Mouse (Mus musculus) heart, postnatal 14 days (tissue): Measurements from ENCODE around the gene Spdye4c. TPM values are rescaled to one million over a fixed set of nuclear protein-coding genes. Genes with fewer than 3 reads are reported as not detected.
A peak's percentile ranks its signal among the peaks of the same experiment; 100 is the strongest.

Experiments
- DNase-seq, 2 experiments: peaks; one replicate each; pipeline ENCODE4 v3.0.0; 2021 to 2022
- intact Hi-C: fragments of 180-260 bp; cut with DNase I; formaldehyde crosslinking; loops from one replicate; pipeline ENCODE4 v1.15.1; 2025
- long read RNA-seq, 2 experiments: library from polyadenylated mRNA; stranded (forward); transcript quantifications; one replicate each; pipeline ENCODE4 v2.0.0; 2021
- total RNA-seq, 2 experiments: library from RNA; stranded (reverse); gene quantifications; 2 replicates each; pipeline ENCODE4 v1.2.3; 2021

Gene Spdye4c
- not detected for total RNA-seq
- long read RNA-seq, experiment 1 = 0 reads
- long read RNA-seq, experiment 2 = 0 reads

- no peak for DNase-seq
- intact Hi-C loops = no loop called here
Observed at GRCm38 (mm10) chr2:128590909-128591308, at the start of gene Spdye4c. Gene Spdye4c, plus strand, starts transcription at chr2:128591209.

DNA sequence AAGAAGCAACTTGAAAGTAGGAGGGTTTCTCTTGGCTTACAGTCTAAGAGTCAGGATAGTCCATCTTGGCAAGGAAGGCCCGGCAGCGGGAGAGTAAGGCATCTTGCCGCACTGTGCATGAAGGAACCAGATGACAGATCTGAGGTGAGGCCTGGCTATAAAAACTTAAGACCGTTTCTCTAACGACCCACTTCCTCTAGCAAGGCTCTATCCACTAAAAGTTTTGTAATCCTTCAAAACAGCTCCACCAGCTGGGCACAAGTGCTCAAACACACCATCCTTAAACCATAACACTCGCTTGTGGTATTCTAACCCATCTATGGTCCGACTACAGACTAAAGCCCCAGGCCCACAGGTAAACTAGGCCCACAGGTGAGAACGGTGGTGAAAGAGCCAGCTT is 47.5 kb upstream of the Spdye4c start:
- intact Hi-C loops = no loop called here
- DNase-seq = no peak

DNA sequence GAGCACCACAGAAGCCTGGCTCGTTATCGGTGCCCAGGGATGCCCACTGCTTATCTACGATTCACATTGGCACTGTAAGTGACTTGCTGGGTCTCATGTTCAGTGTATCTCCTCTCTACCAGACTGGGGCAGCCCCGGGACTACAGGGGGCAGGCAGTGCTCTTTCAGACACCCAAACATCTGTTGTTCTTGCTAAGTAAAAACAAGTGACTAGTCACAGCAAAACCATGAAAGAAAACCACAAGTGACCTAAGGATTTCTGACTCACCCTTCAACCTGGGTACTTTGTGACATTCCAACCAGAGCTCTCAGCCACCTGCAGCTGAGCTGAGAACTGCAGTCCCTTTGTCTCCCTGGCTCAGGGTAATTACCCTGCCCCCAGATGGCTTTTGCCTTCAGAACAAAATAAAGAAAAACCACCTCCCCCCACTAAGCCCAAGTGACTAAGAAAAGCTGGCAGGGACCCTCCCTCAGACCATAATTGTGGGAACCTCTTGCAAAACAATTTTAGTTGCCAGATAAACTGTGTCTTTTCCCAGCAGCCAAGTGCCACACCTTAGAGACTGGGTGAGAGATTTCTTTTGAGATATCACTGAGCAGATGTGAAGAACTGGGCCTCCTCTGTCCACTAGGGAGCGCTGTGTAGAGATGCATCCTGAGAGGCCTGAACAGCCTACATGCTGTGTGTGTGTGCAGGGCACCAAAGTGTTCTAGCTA is 46.4 kb upstream of the Spdye4c start:
- peak; percentile 13 to 29 for DNase-seq
- intact Hi-C loops = no loop called here

GRCm38 (mm10) chr2:128545447-128545846 is 45.6 kb upstream of the Spdye4c start:
- intact Hi-C loops = no loop called here
- DNase-seq = no peak

GRCm38 (mm10) chr2:128547079-128547478 is 43.9 kb upstream of the Spdye4c start:
- no peak for DNase-seq
- intact Hi-C loops = no loop called here

DNA sequence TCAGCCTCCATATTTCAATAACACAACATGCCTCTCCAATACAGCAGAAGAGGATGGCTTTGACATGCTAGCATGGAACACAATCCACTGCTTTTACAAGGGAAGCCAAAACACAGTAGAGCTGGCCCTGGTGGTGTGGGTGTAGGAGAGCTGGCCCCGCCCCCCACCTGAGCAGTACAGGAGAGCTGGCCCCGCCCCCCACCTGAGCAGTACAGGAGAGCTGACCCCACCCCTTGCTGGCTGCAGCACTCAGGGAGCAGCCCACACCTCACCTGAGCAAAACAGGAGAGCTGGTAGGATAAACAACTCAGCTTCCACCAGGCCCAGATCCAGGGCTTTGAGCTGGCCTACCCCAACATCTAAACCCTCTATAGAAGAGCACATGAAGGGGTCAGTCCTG is 42.7 kb upstream of the Spdye4c start:
- intact Hi-C loops = no loop called here
- DNase-seq = no peak

GRCm38 (mm10) chr2:128549561-128549960 is 41.4 kb upstream of the Spdye4c start:
- no peak for DNase-seq

GRCm38 (mm10) chr2:128549963-128550362 is 41.0 kb upstream of the Spdye4c start:
- intact Hi-C loops = no loop called here
- no peak for DNase-seq

More at GRCm38 (mm10) chr2:128549561-128549960, 41.4 kb upstream of the Spdye4c start:
- intact Hi-C loops = no loop called here

DNA sequence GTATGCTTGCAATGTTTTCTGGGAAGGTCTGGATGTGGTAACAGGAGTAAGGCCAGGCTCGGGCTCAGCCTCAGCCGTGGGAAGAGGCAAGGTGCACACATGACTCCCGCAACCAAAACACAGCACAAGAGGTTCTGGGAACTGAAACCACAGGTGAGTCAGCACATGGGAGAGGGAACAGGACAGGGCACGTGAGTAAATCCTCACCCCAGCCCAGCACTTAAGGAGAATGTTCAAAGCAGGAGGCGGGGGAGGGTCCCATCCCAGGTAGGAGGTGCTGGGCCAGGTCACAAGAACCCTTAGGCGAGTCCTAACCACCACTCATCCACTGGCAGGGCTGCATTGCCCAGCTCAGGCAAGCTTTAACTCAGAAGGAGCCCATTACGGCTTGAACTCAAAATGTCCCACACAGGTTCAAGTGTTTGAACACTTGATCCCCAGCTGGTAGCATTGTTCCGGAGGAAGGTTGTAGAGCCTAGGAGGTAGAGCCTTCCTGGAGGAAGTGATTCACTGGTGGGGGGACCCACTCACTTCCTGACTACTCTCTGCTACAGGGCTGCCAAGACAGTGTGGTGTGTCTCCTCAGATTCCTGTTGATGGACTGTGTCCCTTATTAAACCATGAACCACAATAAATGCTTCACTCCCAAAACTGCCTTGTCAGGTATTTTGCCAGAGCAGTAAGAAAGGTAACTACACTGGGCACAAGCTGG is 38.8 kb upstream of the Spdye4c start:
- no peak for DNase-seq
- intact Hi-C loops = no loop called here

DNA sequence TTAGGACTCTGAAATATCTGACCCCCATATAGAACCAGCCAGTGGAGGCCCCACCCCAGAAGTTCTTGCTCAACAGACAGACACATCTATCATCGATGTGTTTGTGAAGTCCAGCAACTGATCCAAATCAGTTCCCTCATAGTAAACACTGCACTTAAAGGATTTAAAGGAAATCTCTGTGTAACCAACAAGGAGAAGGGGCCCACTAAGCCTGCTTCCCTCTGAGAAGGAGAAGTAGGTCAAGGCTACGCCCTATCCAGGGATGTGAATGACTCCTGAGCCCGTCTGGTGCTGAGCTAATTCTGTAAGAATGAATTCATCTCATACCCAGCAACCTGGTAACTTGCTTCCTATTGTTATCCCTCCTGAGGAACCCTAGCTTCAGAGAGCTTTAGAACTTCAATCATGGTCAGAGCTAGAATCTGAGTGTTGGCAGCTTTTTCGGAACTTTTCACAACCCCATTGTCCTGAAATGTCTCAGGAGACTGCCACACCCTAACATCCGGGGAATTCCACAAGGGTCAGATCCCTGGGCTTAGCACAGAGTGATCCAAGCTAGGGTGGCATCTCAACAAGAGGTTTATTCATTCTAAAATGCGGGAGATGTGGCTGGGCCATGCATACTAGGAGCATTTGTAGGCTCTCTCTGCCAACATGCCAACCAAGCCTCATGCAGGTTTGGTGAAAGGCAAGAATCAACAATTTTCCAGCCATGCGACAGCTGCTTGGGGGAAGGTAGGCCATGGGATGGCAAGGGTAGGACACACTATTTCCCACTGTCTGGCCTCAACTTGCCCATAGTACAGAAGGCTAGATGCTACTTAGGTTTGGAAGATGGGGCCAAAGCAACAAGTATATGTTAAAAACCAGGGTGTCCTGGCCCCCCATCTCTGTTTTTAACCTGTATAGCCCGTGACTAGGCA is 38.0 kb upstream of the Spdye4c start:
- intact Hi-C loops = no loop called here
- no peak for DNase-seq

DNA sequence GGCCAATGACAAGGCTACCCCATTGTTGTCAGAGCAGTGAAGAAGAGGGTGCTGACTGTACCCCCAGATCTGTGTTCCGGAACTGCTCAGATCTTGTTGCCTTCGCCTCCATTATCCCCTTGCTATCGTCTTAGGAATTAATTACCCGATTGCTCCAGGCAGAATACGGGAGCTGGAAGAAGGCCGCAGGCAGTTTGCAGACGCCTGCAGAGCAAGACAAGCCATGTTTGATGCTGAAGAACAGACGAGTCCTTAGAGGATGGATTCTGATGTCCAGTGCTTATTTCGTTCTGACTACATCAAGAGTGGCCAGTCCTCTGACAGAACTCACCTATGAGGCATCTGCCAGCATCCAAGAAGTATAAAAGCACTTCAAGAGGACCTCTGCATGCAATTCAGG is 35.9 kb upstream of the Spdye4c start:
- DNase-seq = no peak
- intact Hi-C loops = no loop called here

DNA sequence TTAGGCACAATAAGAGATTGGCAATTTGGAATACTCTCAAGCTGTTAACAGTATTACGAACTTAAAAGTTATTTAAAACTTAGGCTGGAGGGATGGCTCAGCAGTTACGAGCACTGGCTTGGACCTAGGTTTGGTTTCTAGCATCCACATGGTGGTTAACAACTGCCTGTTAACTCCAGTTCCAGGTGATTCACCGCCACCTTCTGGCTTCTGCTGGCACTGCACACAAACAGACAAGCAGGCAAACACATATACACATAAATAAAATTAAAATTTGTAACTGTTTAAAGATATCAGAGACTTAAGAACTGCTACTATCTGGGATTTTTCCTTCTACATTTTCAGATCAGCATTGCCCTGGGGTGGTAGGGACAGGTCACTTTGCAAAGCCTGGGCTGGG is 26.8 kb upstream of the Spdye4c start:
- DNase-seq = no peak
- intact Hi-C loops = no loop called here

DNA sequence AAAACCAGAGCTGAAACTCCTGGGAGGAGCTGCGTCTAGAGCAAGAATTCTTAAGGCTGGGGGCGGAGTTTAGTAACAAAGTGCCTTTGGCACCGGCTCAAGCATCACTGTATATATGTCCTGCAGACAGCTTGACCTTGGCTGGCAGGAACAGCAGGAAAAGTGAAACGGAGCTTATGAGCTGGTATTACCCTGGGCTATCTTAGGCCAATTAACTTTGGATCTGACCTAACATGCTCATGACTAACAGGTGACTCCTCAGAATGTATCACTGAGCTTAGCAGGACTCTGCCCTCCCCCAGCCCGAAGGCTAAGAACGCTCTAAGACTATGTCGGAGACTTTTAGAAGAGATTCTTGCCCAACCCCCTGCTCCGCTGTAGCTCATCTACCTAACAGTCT is 25.1 kb upstream of the Spdye4c start:
- intact Hi-C loops = no loop called here
- DNase-seq = no peak

DNA sequence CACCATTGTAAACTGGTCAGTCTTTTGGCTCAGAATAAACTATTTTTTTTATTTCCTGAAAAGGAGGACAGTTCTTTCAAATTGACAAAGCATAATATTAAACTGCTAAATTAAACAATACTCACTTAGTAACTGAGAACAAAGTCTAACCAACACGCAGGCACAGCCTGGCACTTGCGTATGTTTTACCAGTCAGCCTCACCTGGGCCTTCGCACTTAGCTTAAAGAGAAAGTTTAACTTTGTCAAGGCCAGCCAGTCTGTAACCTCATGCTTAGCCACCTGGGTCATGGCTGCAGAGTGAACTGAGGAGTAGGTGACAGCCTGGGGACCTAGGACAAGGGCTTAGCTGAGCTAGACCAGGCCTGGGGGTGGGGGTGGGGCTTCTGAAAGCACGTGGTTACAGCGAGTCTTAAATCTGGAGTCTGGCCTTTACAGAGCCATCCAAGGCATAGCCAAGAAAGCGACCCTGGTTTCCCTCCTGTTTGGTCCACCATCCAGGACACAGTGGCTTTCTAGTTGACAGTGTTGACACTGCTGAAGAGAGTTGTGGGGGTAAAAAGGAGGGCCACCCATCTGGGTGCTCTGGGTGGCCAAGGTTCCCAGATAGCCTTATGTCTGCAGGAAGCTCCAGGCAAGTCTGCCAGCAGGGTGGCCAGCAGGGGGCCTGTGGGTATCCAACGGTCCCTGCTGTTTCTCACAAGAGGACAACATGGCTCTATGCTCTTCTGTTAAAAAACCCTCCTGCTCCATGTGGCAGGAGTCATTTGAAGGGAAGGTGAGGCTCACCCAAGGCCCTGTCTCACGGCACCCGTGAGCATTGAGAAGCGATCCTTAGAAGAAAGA is 24.5 kb upstream of the Spdye4c start:
- intact Hi-C loops = no loop called here

GRCm38 (mm10) chr2:128568018-128568417 is 23.0 kb upstream of the Spdye4c start:
- intact Hi-C loops = no loop called here
- DNase-seq = no peak

More for the DNA sequence above, 24.5 kb upstream of the Spdye4c start:
- DNase-seq = peak; percentile 11 to 16

- no peak for DNase-seq
- intact Hi-C loops = no loop called here
Observed at GRCm38 (mm10) chr2:128568490-128568889, 22.5 kb upstream of the Spdye4c start.

- intact Hi-C loops = loop anchor here (5.0 to 10.0 kb wide), 2 partner anchors 174 to 286 kb away; no protein-coding TSS in a partner anchor
- DNase-seq = no peak
Observed at GRCm38 (mm10) chr2:128571001-128571400, 20.0 kb upstream of the Spdye4c start.

DNA sequence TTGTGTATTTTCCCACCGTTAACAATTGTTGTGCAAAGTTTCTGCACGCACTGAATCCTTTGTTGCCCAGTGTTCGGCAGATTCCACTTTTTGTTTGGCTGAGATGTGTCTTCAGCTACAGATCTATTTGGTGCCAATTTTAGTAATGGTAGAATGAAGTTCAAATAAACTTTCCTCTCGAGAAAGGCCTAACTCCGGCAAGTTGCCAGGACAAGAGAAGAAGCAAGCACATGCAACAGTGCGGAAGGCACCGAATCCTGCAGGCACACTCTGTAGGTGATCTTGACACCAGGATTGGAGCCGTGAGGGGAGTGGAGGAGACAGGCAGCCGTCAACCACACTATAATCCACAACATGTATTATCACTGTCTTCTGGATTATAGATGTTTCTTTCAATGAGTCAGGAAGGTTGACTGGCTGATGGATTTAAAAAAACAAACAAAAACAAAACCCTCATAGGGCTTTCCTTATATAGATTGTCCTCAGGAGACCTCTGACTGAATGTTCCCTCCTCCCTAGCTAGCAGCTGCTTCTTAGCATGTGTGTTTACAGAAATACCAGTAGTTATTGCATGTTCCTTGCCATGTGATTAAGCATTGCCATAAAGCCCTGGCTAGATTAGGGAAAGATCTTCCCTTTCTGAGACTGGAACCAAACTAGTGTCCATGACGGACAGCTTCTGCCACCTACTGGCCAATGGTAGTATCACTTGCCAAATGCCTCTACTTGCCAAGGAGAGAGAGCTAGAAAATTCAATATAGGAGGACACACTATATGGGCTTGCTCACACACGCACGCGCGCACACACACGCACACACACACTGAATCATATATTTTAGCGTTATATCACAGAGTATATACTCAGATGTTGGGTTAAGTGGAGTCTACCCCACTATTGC is 18.0 kb upstream of the Spdye4c start:
- DNase-seq = peak; percentile 82 to 91
- intact Hi-C loops = loop anchor here (1.0 to 10.0 kb wide), 5 partner anchors 160 to 684 kb away; no protein-coding TSS in a partner anchor

- no peak for DNase-seq
- intact Hi-C loops = no loop called here
Observed at GRCm38 (mm10) chr2:128582881-128583280, 8.1 kb upstream of the Spdye4c start.
